Mouse (Mus musculus) C2C12 (cell line): ENCODE results near the gene Il2rb.
A peak's percentile ranks its signal among the peaks of the same experiment; 100 is the strongest.

Experiments
- CTCF ChIP-seq: IDR thresholded peaks from one replicate; pipeline ENCODE4 v1.5.1; 2011; ENCODE audit not compliant: control insufficient read depth, insufficient read depth, insufficient read length
- FOSL1 ChIP-seq: IDR thresholded peaks from one replicate; pipeline ENCODE4 v1.8.0; 2011; ENCODE audit warnings: mild to moderate bottlenecking, low read length; ENCODE audit not compliant: poor library complexity, insufficient read depth, severe bottlenecking
- MAX ChIP-seq: IDR thresholded peaks from one replicate; pipeline ENCODE4 v1.6.1; 2011; ENCODE audit warnings: mild to moderate bottlenecking, control low read depth
- MYOD1 ChIP-seq: IDR thresholded peaks from one replicate; pipeline ENCODE4 v1.6.1; 2011; ENCODE audit warnings: low read depth; ENCODE audit not compliant: control insufficient read depth, insufficient read length
- MYOG ChIP-seq: IDR thresholded peaks from one replicate; pipeline ENCODE4 v1.6.1; 2011; ENCODE audit not compliant: control insufficient read depth, insufficient read length; ENCODE audit errors: extremely low read depth
- USF1 ChIP-seq: IDR thresholded peaks from one replicate; pipeline ENCODE4 v1.6.1; 2011; ENCODE audit warnings: low read depth, mild to moderate bottlenecking, control low read depth, moderate library complexity

DNA sequence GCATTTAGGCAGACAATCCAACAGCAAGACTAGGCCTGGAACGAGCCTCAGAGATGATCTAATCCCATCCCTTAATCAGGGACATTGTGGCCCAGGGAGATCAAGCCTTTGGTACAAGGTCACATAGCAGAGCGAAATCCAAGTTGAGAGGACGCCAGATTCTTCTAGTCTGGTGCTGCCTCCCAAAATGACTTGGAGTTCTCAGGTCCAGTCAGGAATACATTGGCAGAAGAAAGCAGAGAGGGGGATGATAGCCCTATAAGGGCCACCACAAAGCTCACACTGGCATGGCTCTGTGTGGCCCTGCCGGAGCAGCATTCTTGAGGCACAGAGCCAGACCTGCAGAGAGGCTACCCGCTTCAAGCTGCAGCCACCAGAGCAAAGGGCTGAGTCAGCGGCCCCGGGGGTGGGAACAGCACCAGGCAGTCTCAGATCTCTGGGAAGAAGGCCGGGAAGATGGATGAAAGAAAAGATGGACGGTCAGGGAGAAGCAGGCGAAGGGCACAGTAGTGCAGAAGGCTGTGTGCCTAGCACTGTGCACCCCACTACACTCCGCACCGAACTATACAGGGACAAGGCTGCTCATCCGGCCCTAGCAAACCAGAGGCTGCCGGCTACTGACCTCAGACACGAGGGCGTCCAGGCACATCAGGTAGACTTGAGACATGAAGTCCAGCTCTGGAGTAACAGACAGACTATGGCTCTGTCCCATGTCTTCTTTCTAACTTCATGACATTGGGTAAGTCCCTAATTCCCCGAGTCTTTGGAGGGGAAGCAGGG is 35.8 kb upstream of the Il2rb start, which contains the start of gene C1qtnf6:
- no peak for TF ChIP-seq CTCF
- TF ChIP-seq MYOG: no peak
- no peak for TF ChIP-seq USF1
- no peak for TF ChIP-seq MYOD1
- no peak for TF ChIP-seq FOSL1
- peak; percentile 13 for TF ChIP-seq MAX
